ENCODE assay signal across 7 mouse cellular contexts in genomic region chr7:142334246-142334645, GRCm38 (mm10). TPM values are rescaled to one million over a fixed set of nuclear protein-coding genes. Genes with fewer than 3 reads are reported as not detected.
DNase-seq lines count a peak whose midpoint lies in the region; ATAC-seq and TF ChIP-seq lines count a peak whose summit lies in the region.

No protein-coding gene starts in this region.

- peak; percentile 83 for ATAC-seq in limb, embryonic 13.5 days (ENCODE audit: low FRiP score, low read depth)
- ATAC-seq in midbrain, postnatal 0 days (ENCODE audit: low FRiP score) = peak; percentile 70; the same call in 1 of the 2 replicates

- DNase-seq in adrenal gland, postnatal 10 days = peak; percentile 94
- DNase-seq in embryonic facial prominence, embryonic 10.5 days (ENCODE audit: low spot score) = peak; percentile 94
- DNase-seq in heart, adult 11 months = peak; percentile 96
- DNase-seq in kidney, adult 8-10 months = peak; percentile 51 to 83
- DNase-seq in midbrain, postnatal 0 days (ENCODE audit: low spot score) = peak; percentile 96
- peak; percentile 74 to 84 for DNase-seq in spleen, postnatal 14 days (ENCODE audit: low spot score in 2 of 2)

- WGBS in embryonic facial prominence, embryonic 10.5 days = 3% methylated on average over 3 of the region's 3 CpGs
- WGBS in limb, embryonic 13.5 days = 2% methylated on average over 3 of the region's 3 CpGs
- 0% methylated on average over 3 of the region's 3 CpGs for WGBS in midbrain, postnatal 0 days

- H3K4me3 ChIP-seq in embryonic facial prominence, embryonic 10.5 days = no peak overlapping the region
- H3K4me3 ChIP-seq in limb, embryonic 13.5 days = no peak overlapping the region
- no peak overlapping the region for H3K4me3 ChIP-seq in midbrain, postnatal 0 days (ENCODE audit: low read depth, low read length)

- no peaks in the 10 kb centered on the region for H3K27me3 ChIP-seq in embryonic facial prominence, embryonic 10.5 days (replicated peaks; ENCODE audit: low read depth, poor library complexity, severe bottlenecking)
- no peaks in the 10 kb centered on the region for H3K27me3 ChIP-seq in limb, embryonic 13.5 days
- H3K27me3 ChIP-seq in midbrain, postnatal 0 days (ENCODE audit: insufficient read depth, low read length) = no peaks in the 10 kb centered on the region

- TF ChIP-seq CTCF in midbrain, postnatal 0 days (IDR thresholded peaks at IDR 0.05) = peak; percentile 95

- no peak overlapping the region for H3K9ac ChIP-seq in limb, embryonic 13.5 days
- no peak overlapping the region for H3K9ac ChIP-seq in midbrain, postnatal 0 days (replicated peaks; ENCODE audit: low read length, poor library complexity, severe bottlenecking)

- H3K36me3 ChIP-seq in embryonic facial prominence, embryonic 10.5 days (replicated peaks) = no peaks in the 10 kb centered on the region
- H3K36me3 ChIP-seq in limb, embryonic 13.5 days = no peaks in the 10 kb centered on the region
- no peaks in the 10 kb centered on the region for H3K36me3 ChIP-seq in midbrain, postnatal 0 days (ENCODE audit: insufficient read depth, low read length)

- H3K9me3 ChIP-seq in embryonic facial prominence, embryonic 10.5 days = no peaks in the 10 kb centered on the region
- no peaks in the 10 kb centered on the region for H3K9me3 ChIP-seq in limb, embryonic 13.5 days
- no peaks in the 10 kb centered on the region for H3K9me3 ChIP-seq in midbrain, postnatal 0 days (ENCODE audit: low read length)

- peak overlapping the region; percentile 80 for H3K27ac ChIP-seq in embryonic facial prominence, embryonic 10.5 days (replicated peaks)
- H3K27ac ChIP-seq in limb, embryonic 13.5 days = no peak overlapping the region
- H3K27ac ChIP-seq in midbrain, postnatal 0 days (ENCODE audit: low read depth, low read length) = no peak overlapping the region

- H3K4me1 ChIP-seq in embryonic facial prominence, embryonic 10.5 days = peaks cover 46% of the 10 kb centered on the region
- peaks cover 21% of the 10 kb centered on the region for H3K4me1 ChIP-seq in limb, embryonic 13.5 days
- no peaks in the 10 kb centered on the region for H3K4me1 ChIP-seq in midbrain, postnatal 0 days (ENCODE audit: insufficient read depth, low read length)

- no peak overlapping the region for H3K4me2 ChIP-seq in limb, embryonic 13.5 days (replicated peaks)
- no peak overlapping the region for H3K4me2 ChIP-seq in midbrain, postnatal 0 days (ENCODE audit: low read depth, low read length, poor library complexity, severe bottlenecking)

RNA-seq across cellular contexts. Expression of gene Krtap5-4, which starts 30.9 kb away (rescaled TPM):
- total RNA-seq in adrenal gland, postnatal 10 days (2021) = not detected
- not detected in 2 replicates for polyA plus RNA-seq in embryonic facial prominence, embryonic 10.5 days (2016; fragmentation: Nextera tagmentation; extraction: Ambion mirVana)
- not detected in 2 replicates for polyA plus RNA-seq in limb, embryonic 13.5 days (2015; fragmentation: Nextera tagmentation; extraction: Ambion mirVana)
- not detected in 2 replicates for total RNA-seq in midbrain, postnatal 0 days (2014; rRNA removed)
- polyA plus RNA-seq in midbrain, postnatal 0 days (2015; fragmentation: Nextera tagmentation; extraction: Ambion mirVana) = not detected in 2 replicates

RNA-seq across cellular contexts. Expression of gene Krtap5-1, which starts 37.3 kb away (rescaled TPM):
- not detected for total RNA-seq in adrenal gland, postnatal 10 days (2021)
- not detected in 2 replicates for polyA plus RNA-seq in embryonic facial prominence, embryonic 10.5 days (2016; fragmentation: Nextera tagmentation; extraction: Ambion mirVana)
- not detected in 2 replicates for polyA plus RNA-seq in limb, embryonic 13.5 days (2015; fragmentation: Nextera tagmentation; extraction: Ambion mirVana)
- not detected in 2 replicates for total RNA-seq in midbrain, postnatal 0 days (2014; rRNA removed)
- polyA plus RNA-seq in midbrain, postnatal 0 days (2015; fragmentation: Nextera tagmentation; extraction: Ambion mirVana) = not detected in 2 replicates

RNA-seq across cellular contexts. Expression of gene Ifitm10, which starts 39.3 kb away (rescaled TPM):
- 1 to 10 TPM; 3.5 to 3.6 TPM for total RNA-seq in adrenal gland, postnatal 10 days (2021)
- 2.2 and 3.0 TPM in 2 replicates for polyA plus RNA-seq in embryonic facial prominence, embryonic 10.5 days (2016; fragmentation: Nextera tagmentation; extraction: Ambion mirVana)
- 1.1 and 1.5 TPM in 2 replicates for polyA plus RNA-seq in limb, embryonic 13.5 days (2015; fragmentation: Nextera tagmentation; extraction: Ambion mirVana)
- total RNA-seq in midbrain, postnatal 0 days (2014; rRNA removed) = 16.4 and 21.8 TPM in 2 replicates
- 20.8 and 23.5 TPM in 2 replicates for polyA plus RNA-seq in midbrain, postnatal 0 days (2015; fragmentation: Nextera tagmentation; extraction: Ambion mirVana)

RNA-seq across cellular contexts. Expression of gene Gm49369, which starts 48.2 kb away (rescaled TPM):
- 1 to 10 TPM in 1 of 2 experiments, under 1 TPM in 1; 0.73 to 3.7 TPM for total RNA-seq in adrenal gland, postnatal 10 days (2021)
- polyA plus RNA-seq in embryonic facial prominence, embryonic 10.5 days (2016; fragmentation: Nextera tagmentation; extraction: Ambion mirVana) = not detected in 2 replicates
- not detected in 2 replicates for polyA plus RNA-seq in limb, embryonic 13.5 days (2015; fragmentation: Nextera tagmentation; extraction: Ambion mirVana)
- total RNA-seq in midbrain, postnatal 0 days (2014; rRNA removed) = 3.3 TPM in 1 of 2 replicates, not detected in the other
- polyA plus RNA-seq in midbrain, postnatal 0 days (2015; fragmentation: Nextera tagmentation; extraction: Ambion mirVana) = not detected in 2 replicates

RNA-seq across cellular contexts. Expression of gene Ctsd, which starts 53.6 kb away (rescaled TPM):
- 100 to 1,000 TPM; 603 to 610 TPM for total RNA-seq in adrenal gland, postnatal 10 days (2021)
- 151 and 158 TPM in 2 replicates for polyA plus RNA-seq in embryonic facial prominence, embryonic 10.5 days (2016; fragmentation: Nextera tagmentation; extraction: Ambion mirVana)
- polyA plus RNA-seq in limb, embryonic 13.5 days (2015; fragmentation: Nextera tagmentation; extraction: Ambion mirVana) = 228 and 241 TPM in 2 replicates
- total RNA-seq in midbrain, postnatal 0 days (2014; rRNA removed) = 520 and 652 TPM in 2 replicates
- 320 and 345 TPM in 2 replicates for polyA plus RNA-seq in midbrain, postnatal 0 days (2015; fragmentation: Nextera tagmentation; extraction: Ambion mirVana)
